26 mouse cellular contexts compared by ENCODE assay signal in the genomic region with DNA sequence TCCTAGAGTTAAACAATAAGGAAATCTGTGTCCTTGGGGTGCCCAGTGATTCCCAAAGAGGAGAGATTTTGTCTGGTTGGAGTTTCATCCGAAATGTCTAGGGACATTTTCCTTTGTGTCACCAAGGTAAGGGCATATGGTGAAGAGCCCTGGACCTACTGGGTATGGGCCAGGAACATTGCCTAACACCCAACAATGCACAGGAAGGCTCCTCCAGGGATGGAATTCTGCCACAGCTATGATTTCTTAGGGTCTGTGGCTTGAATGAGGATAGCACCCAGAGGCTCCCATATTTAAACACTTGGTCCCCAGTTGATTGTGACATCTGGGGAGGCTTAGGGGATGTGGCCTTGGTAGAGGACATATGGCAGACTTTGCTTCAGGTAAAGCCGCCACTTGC. TPM values are rescaled to one million over a fixed set of nuclear protein-coding genes. Genes with fewer than 3 reads are reported as not detected.
A peak's percentile ranks its signal among the peaks of the same experiment; 100 is the strongest.
DNase-seq lines count a peak whose midpoint lies in the region; ATAC-seq and TF ChIP-seq lines count a peak whose summit lies in the region.
"Had no signal": no experiment of that assay in that cellular context is flagged by ENCODE, and none has a peak within 500 bp of the region (broad histone marks: within the 10 kb centered on the region; RNA-seq: fewer than 3 reads in every experiment).

No protein-coding gene starts in this region.

- H3K36me3 ChIP-seq in heart, embryonic 13.5 days, result peaks cover 91% of the 10 kb centered on the region
- peaks cover 53% of the 10 kb centered on the region for H3K36me3 ChIP-seq in heart, postnatal 0 days (replicated peaks; ENCODE audit: control insufficient read depth, insufficient read depth, low read length)
- H3K36me3 ChIP-seq: hindbrain, embryonic 12.5 days had no signal

- no peak for TF ChIP-seq EP300 in heart, postnatal 0 days (IDR thresholded peaks at IDR 0.05; ENCODE audit: low read depth)

- peak overlapping the region; percentile 76 for H3K4me2 ChIP-seq in heart, embryonic 13.5 days
- no peak overlapping the region; the same call in 1 of the 2 replicates for H3K4me2 ChIP-seq in heart, postnatal 0 days (ENCODE audit: low read depth, low read length)
- H3K4me2 ChIP-seq: embryonic facial prominence, embryonic 15.5 days; hindbrain, embryonic 12.5 days had no signal

- H3K4me1 ChIP-seq in heart, embryonic 13.5 days, result peaks cover 95% of the 10 kb centered on the region
- peaks cover 51% of the 10 kb centered on the region for H3K4me1 ChIP-seq in heart, postnatal 0 days (ENCODE audit: control insufficient read depth, insufficient read depth)

- H3K9me3 ChIP-seq in heart, embryonic 13.5 days, result no peaks in the 10 kb centered on the region
- no peaks in the 10 kb centered on the region for H3K9me3 ChIP-seq in heart, postnatal 0 days (replicated peaks; ENCODE audit: control insufficient read depth, low read length)
- H3K9me3 ChIP-seq: embryonic facial prominence, embryonic 15.5 days; forebrain, embryonic 10.5 days; G1E; hindbrain, embryonic 12.5 days had no signal

- peak overlapping the region; percentile 82 for H3K4me3 ChIP-seq in heart, embryonic 13.5 days
- H3K4me3 ChIP-seq in heart, postnatal 0 days (ENCODE audit: low read depth, low read length), result no peak overlapping the region
- H3K4me3 ChIP-seq: embryonic facial prominence, embryonic 15.5 days; erythroblast, embryonic 14.5 days; forebrain, embryonic 10.5 days; gastrocnemius, adult 2 months; hindbrain, embryonic 12.5 days had no signal

- WGBS in heart, embryonic 13.5 days, result 78% methylated on average over 2 of the region's 2 CpGs
- whole genome bisulfite sequencing in heart, postnatal 0 days, result 63% methylated on average over 2 of the region's 2 CpGs

- TF ChIP-seq CTCF in heart, postnatal 0 days (IDR thresholded peaks at IDR 0.05; ENCODE audit: low read depth), result no peak

- H3K27ac ChIP-seq in heart, embryonic 13.5 days (replicated peaks), result peak overlapping the region; percentile 57
- peak overlapping the region; percentile 4; the same call in 1 of the 2 replicates for H3K27ac ChIP-seq in heart, postnatal 0 days (ENCODE audit: low read depth)
- H3K27ac ChIP-seq: embryonic facial prominence, embryonic 15.5 days; forebrain, embryonic 10.5 days; hindbrain, embryonic 12.5 days had no signal

- DNase-seq in cerebellum, adult 18-20 months, result peak; percentile 38 to 51
- DNase-seq in cerebellum, adult 9-11 months, result no peak
- DNase-seq in heart, adult 11 months, result peak; percentile 84
- no peak for DNase-seq in heart, adult 9 months (ENCODE audit: low spot score in 2 of 2)
- DNase-seq in heart, postnatal 10 days, result no peak
- DNase-seq in heart, postnatal 0 days (ENCODE audit: low spot score), result no peak
- no peak for DNase-seq in heart, adult 18-20 months
- DNase-seq: adrenal gland, adult 8-10 months; adrenal gland, postnatal 36 days; B cell, adult 2 months; cerebellum, adult 11 months; embryo, embryonic 11 days; gastrocnemius, adult 2 months; gastrocnemius, postnatal 25 days; kidney, adult 18-20 months; kidney, postnatal 10 days had no signal

- no peaks in the 10 kb centered on the region for H3K27me3 ChIP-seq in heart, embryonic 13.5 days (replicated peaks)
- no peaks in the 10 kb centered on the region for H3K27me3 ChIP-seq in heart, postnatal 0 days (ENCODE audit: control insufficient read depth, insufficient read depth, low read length)
- H3K27me3 ChIP-seq: embryonic facial prominence, embryonic 15.5 days; hindbrain, embryonic 12.5 days had no signal

- H3K9ac ChIP-seq in heart, embryonic 13.5 days, result peak overlapping the region; percentile 68
- H3K9ac ChIP-seq in heart, postnatal 0 days (replicated peaks; ENCODE audit: low read depth, low read length), result no peak overlapping the region
- H3K9ac ChIP-seq: embryonic facial prominence, embryonic 15.5 days; hindbrain, embryonic 12.5 days had no signal

- ATAC-seq in heart, embryonic 13.5 days (ENCODE audit: extremely low read depth, insufficient number of reproducible peaks, low FRiP score, low TSS enrichment), result no peak
- ATAC-seq in heart, postnatal 0 days (ENCODE audit: insufficient read depth, low read depth), result no peak
- ATAC-seq: CD4-positive, CD25-positive, alpha-beta regulatory T cell, adult 4 months; forebrain, embryonic 14.5 days; hindbrain, embryonic 16.5 days; inflammation-experienced regulatory T-cells, adult 6 months had no signal

- intact Hi-C loops in heart, postnatal 10 days (cut with DNase I), result no loop called here

RNA-seq across cellular contexts. Expression of gene Igf2r, which starts 6.1 kb away (rescaled TPM):
- 142 and 143 TPM in 2 replicates for polyA plus RNA-seq in heart, embryonic 13.5 days (2015; fragmentation: Nextera tagmentation; extraction: Ambion mirVana)
- total RNA-seq in heart, postnatal 10 days (2021), result 100 to 1,000 TPM; 180 to 214 TPM
- 424 and 484 TPM in 2 replicates for total RNA-seq in heart, postnatal 0 days (2014; rRNA removed; ENCODE audit: low replicate concordance)
- polyA plus RNA-seq in heart, postnatal 0 days (2015; fragmentation: Nextera tagmentation; extraction: Ambion mirVana), result 52.2 and 59.9 TPM in 2 replicates
- total RNA-seq in heart, adult 18-20 months (2021), result 100 to 1,000 TPM; 111 to 115 TPM

Comparison
In these comparisons a context has a peak if more than half of its experiments do, and no peak if none do; other contexts are left out.
1. DNase-seq: peak in cerebellum, adult 18-20 months (2 of 2) and heart, adult 11 months (single experiment); none in cerebellum, adult 9-11 months (single experiment), heart, adult 9 months (0 of 2), heart, postnatal 10 days (0 of 2), heart, postnatal 0 days (single experiment) and heart, adult 18-20 months (0 of 2).